Mouse (Mus musculus) embryonic fibroblast, embryonic 13.5 days (primary cell): ENCODE results near the gene Camsap1.

Experiments
- CTCF ChIP-seq: IDR thresholded peaks from 2 replicates; pipeline ENCODE4 v1.5.1; 2011; ENCODE audit warnings: mild to moderate bottlenecking, control low read depth, low read length, moderate library complexity, borderline replicate concordance; ENCODE audit not compliant: insufficient read depth
- POLR2A ChIP-seq: IDR thresholded peaks from 2 replicates; pipeline ENCODE4 v1.6.1; 2011; ENCODE audit warnings: low read depth, mild to moderate bottlenecking, control low read depth, low read length, moderate library complexity

GRCm38 (mm10) chr2:25882276-25882675 lies 100.8 kb downstream of the Camsap1 start:
- TF ChIP-seq CTCF (no peak), POLR2A (no peak)
